Mouse (Mus musculus): ENCODE data around the gene Cd109.

The Cd109 gene

GRCm38 (mm10) chr9:78615401-78616021, at the start of gene Cd109:
TSS of gene Cd109 (plus strand) at chr9:78615546.
- DNase-seq (ENCODE audit: low spot score): no peak

GRCm38 (mm10) chr9:78569934-78570333, 45.4 kb upstream of the Cd109 start:
- no peak for DNase-seq (ENCODE audit: low spot score)

GRCm38 (mm10) chr9:78576466-78576865, 38.9 kb upstream of the Cd109 start:
- DNase-seq (ENCODE audit: low spot score): no peak

GRCm38 (mm10) chr9:78578824-78579223, 36.5 kb upstream of the Cd109 start:
- DNase-seq (ENCODE audit: low spot score): no peak

GRCm38 (mm10) chr9:78579644-78580396, 35.5 kb upstream of the Cd109 start:
- DNase-seq (ENCODE audit: low spot score): no peak

- DNase-seq (ENCODE audit: low spot score): no peak
These were observed 28.0 kb upstream of the Cd109 start for GRCm38 (mm10) chr9:78587218-78587883.

- DNase-seq (ENCODE audit: low spot score): peak; percentile 90
These were observed 27.4 kb upstream of the Cd109 start, which contains the start of gene Slc17a5 for GRCm38 (mm10) chr9:78587914-78588313. TSS of gene Slc17a5 (minus strand) at chr9:78588041.

GRCm38 (mm10) chr9:78588411-78589033, 26.8 kb upstream of the Cd109 start:
- DNase-seq (ENCODE audit: low spot score): no peak

GRCm38 (mm10) chr9:78590471-78590870, 24.9 kb upstream of the Cd109 start:
- DNase-seq (ENCODE audit: low spot score): no peak

- DNase-seq (ENCODE audit: low spot score): no peak
These were observed 20.1 kb upstream of the Cd109 start for GRCm38 (mm10) chr9:78595257-78595656.

GRCm38 (mm10) chr9:78595769-78596555, 19.4 kb upstream of the Cd109 start:
- no peak for DNase-seq (ENCODE audit: low spot score)

- no peak for DNase-seq (ENCODE audit: low spot score)
These were observed 18.5 kb upstream of the Cd109 start for GRCm38 (mm10) chr9:78596834-78597233.

- DNase-seq (ENCODE audit: low spot score): no peak
These were observed 15.4 kb upstream of the Cd109 start for GRCm38 (mm10) chr9:78599927-78600326.

GRCm38 (mm10) chr9:78601046-78601730, 14.2 kb upstream of the Cd109 start:
- no peak for DNase-seq (ENCODE audit: low spot score)

- DNase-seq (ENCODE audit: low spot score): no peak
These were observed 1.1 kb upstream of the Cd109 start for GRCm38 (mm10) chr9:78614201-78614600.

GRCm38 (mm10) chr9:78619285-78619684, 3.9 kb downstream of the Cd109 start:
- no peak for DNase-seq (ENCODE audit: low spot score)

- DNase-seq (ENCODE audit: low spot score): no peak
These were observed 8.0 kb downstream of the Cd109 start for GRCm38 (mm10) chr9:78623301-78623747.

- no peak for DNase-seq (ENCODE audit: low spot score)
These were observed 14.6 kb downstream of the Cd109 start for GRCm38 (mm10) chr9:78629991-78630390.

GRCm38 (mm10) chr9:78631755-78632434, 16.5 kb downstream of the Cd109 start:
- DNase-seq (ENCODE audit: low spot score): no peak

GRCm38 (mm10) chr9:78633976-78634375, 18.6 kb downstream of the Cd109 start:
- no peak for DNase-seq (ENCODE audit: low spot score)

All from layer of hippocampus, adult 9-10 months (tissue).